Comparison of ENCODE assay signal across 18 mouse cellular contexts in the genomic region with DNA sequence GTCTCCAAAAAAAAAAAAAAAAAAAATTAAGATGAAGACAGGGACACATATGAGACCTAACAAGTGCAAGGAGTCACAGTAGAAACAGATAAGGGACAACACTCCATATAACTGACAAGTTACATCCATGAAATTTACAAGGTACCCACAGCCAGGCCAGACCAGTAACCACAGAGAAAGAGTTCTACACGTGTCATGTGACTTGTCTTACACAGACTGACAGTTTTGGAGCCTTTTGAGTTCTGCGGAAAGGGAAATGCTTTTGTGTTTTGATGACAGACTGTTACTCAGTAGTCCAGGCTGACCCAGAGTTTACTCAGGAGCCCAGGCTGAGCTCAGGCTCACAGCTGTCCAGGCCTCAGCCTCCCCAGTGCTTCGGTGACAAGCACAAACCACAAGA. TPM values are rescaled to one million over a fixed set of nuclear protein-coding genes. Genes with fewer than 3 reads are reported as not detected.
"Had no signal": no experiment of that assay in that cellular context is flagged by ENCODE, and none has a peak within 500 bp of the region (broad histone marks: within the 10 kb centered on the region; RNA-seq: fewer than 3 reads in every experiment).

No protein-coding gene starts in this region.

- H3K27me3 ChIP-seq: limb, embryonic 13.5 days had no signal

- H3K9me3 ChIP-seq: heart, embryonic 10.5 days; heart, embryonic 12.5 days; hindbrain, embryonic 13.5 days; hindbrain, embryonic 15.5 days; kidney, embryonic 15.5 days; limb, embryonic 13.5 days; limb, embryonic 15.5 days; liver, embryonic 12.5 days had no signal

- H3K27ac ChIP-seq: gastrocnemius, adult 2 months; heart, embryonic 10.5 days; hindbrain, embryonic 13.5 days; hindbrain, embryonic 15.5 days; hindbrain, postnatal 0 days; kidney, embryonic 15.5 days; kidney, postnatal 0 days; liver, embryonic 12.5 days had no signal

- H3K4me3 ChIP-seq: heart, embryonic 12.5 days; liver, embryonic 12.5 days had no signal

- H3K9ac ChIP-seq: heart, embryonic 12.5 days; hindbrain, embryonic 13.5 days; hindbrain, embryonic 15.5 days; kidney, embryonic 15.5 days; limb, embryonic 15.5 days; liver, embryonic 12.5 days had no signal

- H3K36me3 ChIP-seq: heart, embryonic 10.5 days; heart, embryonic 12.5 days; hindbrain, embryonic 13.5 days; hindbrain, embryonic 15.5 days; kidney, embryonic 15.5 days; limb, embryonic 15.5 days; liver, embryonic 12.5 days had no signal

RNA-seq across cellular contexts. Expression of a gene that starts 11.2 kb away (rescaled TPM):
- polyA plus RNA-seq: heart, embryonic 10.5 days; heart, embryonic 12.5 days; heart, embryonic 14.5 days; heart, embryonic 16.5 days; hindbrain, embryonic 13.5 days; hindbrain, postnatal 0 days; intestine, embryonic 14.5 days; intestine, embryonic 16.5 days; kidney, adult 2 months; kidney, embryonic 15.5 days; kidney, postnatal 0 days; large intestine, adult 2 months had no signal

RNA-seq across cellular contexts. Expression of a gene that starts 27.2 kb away (rescaled TPM):
- polyA plus RNA-seq: heart, embryonic 12.5 days; heart, embryonic 14.5 days; heart, embryonic 16.5 days; hindbrain, embryonic 11.5 days; hindbrain, embryonic 15.5 days; hindbrain, postnatal 0 days; intestine, embryonic 14.5 days; intestine, embryonic 16.5 days; kidney, adult 2 months; large intestine, adult 2 months; limb, embryonic 13.5 days; limb, embryonic 15.5 days had no signal
